Mouse (Mus musculus) hindbrain, embryonic 15.5 days (tissue): ENCODE data around the gene Mapk1ip1l. TPM values are rescaled to one million over a fixed set of nuclear protein-coding genes. Genes with fewer than 3 reads are reported as not detected.

ENCODE experiments used
- ATAC-seq: fragments of 200-750 bp; cut with Nextera tagmentation; 2 replicates; pipeline ENCODE4 v1.8.0; 2017; ENCODE audit warnings: low read depth, moderate number of reproducible peaks, moderate TSS enrichment; ENCODE audit not compliant: low FRiP score
- H3K27ac ChIP-seq: fragments of 300-500 bp; sonication (generic); replicated peaks from 2 replicates; pipeline ENCODE4 v1.5.1; 2015; ENCODE audit warnings: mild to moderate bottlenecking, inconsistent platforms
- H3K27me3 ChIP-seq: fragments of 300-500 bp; sonication (generic); 2 replicates; pipeline ENCODE4 v1.6.1; 2015; ENCODE audit warnings: control low read depth, inconsistent platforms
- H3K36me3 ChIP-seq: fragments of 300-500 bp; sonication (generic); 2 replicates; pipeline ENCODE4 v1.6.1; 2015; ENCODE audit warnings: control low read depth, inconsistent platforms
- H3K4me1 ChIP-seq: fragments of 300-500 bp; sonication (generic); replicated peaks from 2 replicates; pipeline ENCODE4 v1.6.1; 2015; ENCODE audit warnings: control low read depth, inconsistent platforms
- H3K4me2 ChIP-seq: fragments of 300-500 bp; sonication (generic); 2 replicates; pipeline ENCODE4 v1.6.1; 2015; ENCODE audit warnings: moderate library complexity, mild to moderate bottlenecking, inconsistent platforms
- H3K4me3 ChIP-seq: fragments of 300-500 bp; sonication (generic); 2 replicates; pipeline ENCODE4 v1.5.1; 2015; ENCODE audit warnings: mild to moderate bottlenecking, inconsistent platforms
- H3K9ac ChIP-seq: fragments of 300-500 bp; sonication (generic); 2 replicates; pipeline ENCODE4 v1.6.1; 2015; ENCODE audit warnings: inconsistent platforms
- H3K9me3 ChIP-seq: fragments of 300-500 bp; sonication (generic); 2 replicates; pipeline ENCODE4 v1.6.1; 2016; ENCODE audit warnings: control low read depth, inconsistent platforms
- WGBS: fragments of 180-500 bp; shearing (Covaris S2); methylation state at CpG from one replicate; pipeline ENCODE4 v1.1.7; 2015; 5-methylcytosine and 5-hydroxymethylcytosine counted together
- polyA plus RNA-seq: library from polyadenylated mRNA; unstranded; fragments of >200 nt; fragmentation: Nextera tagmentation; extraction: Ambion mirVana; gene quantifications from 2 replicates; pipeline ENCODE4 v1.2.1, GENCODE M21; 2015

The Mapk1ip1l gene
- polyA plus RNA-seq, result 43.2 and 47.6 TPM in 2 replicates

- under 1% methylated on average over 34 of the region's 34 CpGs for WGBS
- ATAC-seq, result peak; percentile 95
- no peaks in the 10 kb centered on the region for H3K27me3 ChIP-seq
- no peaks in the 10 kb centered on the region for H3K36me3 ChIP-seq
- peak within 1 kb of the TSS; percentile 86 for H3K4me3 ChIP-seq
- no peaks in the 10 kb centered on the region for H3K9me3 ChIP-seq
- peaks cover 27% of the 10 kb centered on the region for H3K4me1 ChIP-seq
- peak within 1 kb of the TSS; percentile 99 for H3K27ac ChIP-seq
- peak within 1 kb of the TSS; percentile 68 for H3K4me2 ChIP-seq
- peak within 1 kb of the TSS; percentile 96 for H3K9ac ChIP-seq
These were observed at the start of gene Mapk1ip1l for GRCm38 (mm10) chr14:47297785-47298407. Gene Mapk1ip1l (plus strand): TSS chr14:47298266.

- no peaks in the 10 kb centered on the region for H3K9me3 ChIP-seq
- 88% methylated on average over 6 of the region's 6 CpGs for WGBS
- H3K4me1 ChIP-seq, result no peaks in the 10 kb centered on the region
- H3K27me3 ChIP-seq, result no peaks in the 10 kb centered on the region
- no peak overlapping the region for H3K4me2 ChIP-seq
- peaks cover 37% of the 10 kb centered on the region for H3K36me3 ChIP-seq
- H3K9ac ChIP-seq, result no peak overlapping the region
- no peak overlapping the region for H3K4me3 ChIP-seq
- H3K27ac ChIP-seq, result no peak overlapping the region
- ATAC-seq, result no peak
These were observed 48.2 kb upstream of the Mapk1ip1l start for GRCm38 (mm10) chr14:47249839-47250238.

GRCm38 (mm10) chr14:47264866-47265265, 33.2 kb upstream of the Mapk1ip1l start:
- H3K9ac ChIP-seq, result no peak overlapping the region
- no peaks in the 10 kb centered on the region for H3K4me1 ChIP-seq
- no peak overlapping the region for H3K27ac ChIP-seq
- 96% methylated on average over 3 of the region's 3 CpGs for WGBS
- no peaks in the 10 kb centered on the region for H3K9me3 ChIP-seq
- H3K27me3 ChIP-seq, result no peaks in the 10 kb centered on the region
- H3K4me2 ChIP-seq, result no peak overlapping the region
- no peak for ATAC-seq
- peaks cover 48% of the 10 kb centered on the region for H3K36me3 ChIP-seq
- H3K4me3 ChIP-seq, result no peak overlapping the region

- H3K36me3 ChIP-seq, result peaks cover 44% of the 10 kb centered on the region
These were observed 32.2 kb upstream of the Mapk1ip1l start for GRCm38 (mm10) chr14:47265829-47266228.

GRCm38 (mm10) chr14:47269056-47269455, 29.0 kb upstream of the Mapk1ip1l start:
- Histone ChIP-seq H3K9ac (no peak overlapping the region), H3K4me1 (no peaks in the 10 kb centered on the region), H3K4me2 (no peak overlapping the region), H3K36me3 (peaks cover 45% of the 10 kb centered on the region), H3K27ac (no peak overlapping the region), H3K4me3 (no peak overlapping the region), H3K9me3 (no peaks in the 10 kb centered on the region), H3K27me3 (no peaks in the 10 kb centered on the region)
- no peak for ATAC-seq
- WGBS, result over 99% methylated on average over 4 of the region's 4 CpGs

More at GRCm38 (mm10) chr14:47265829-47266228, 32.2 kb upstream of the Mapk1ip1l start:
- no peak for ATAC-seq
- H3K4me3 ChIP-seq, result no peak overlapping the region
- WGBS, result 95% methylated on average over 8 of the region's 8 CpGs
- no peaks in the 10 kb centered on the region for H3K4me1 ChIP-seq
- no peak overlapping the region for H3K27ac ChIP-seq
- H3K4me2 ChIP-seq, result no peak overlapping the region
- H3K9ac ChIP-seq, result no peak overlapping the region
- H3K9me3 ChIP-seq, result no peaks in the 10 kb centered on the region
- no peaks in the 10 kb centered on the region for H3K27me3 ChIP-seq

- Histone ChIP-seq H3K4me2 (no peak overlapping the region), H3K36me3 (peaks cover 45% of the 10 kb centered on the region), H3K4me3 (no peak overlapping the region), H3K27me3 (no peaks in the 10 kb centered on the region), H3K27ac (no peak overlapping the region), H3K9ac (no peak overlapping the region), H3K9me3 (no peaks in the 10 kb centered on the region), H3K4me1 (peaks cover under 1% of the 10 kb centered on the region; the same call in 1 of the 2 replicates)
- 97% methylated on average over 2 of the region's 2 CpGs for WGBS
- ATAC-seq, result no peak
These were observed 28.4 kb upstream of the Mapk1ip1l start for GRCm38 (mm10) chr14:47269706-47270105.

GRCm38 (mm10) chr14:47273751-47274150, 24.3 kb upstream of the Mapk1ip1l start:
- no peaks in the 10 kb centered on the region for H3K27me3 ChIP-seq
- no peak for ATAC-seq
- H3K4me3 ChIP-seq, result no peak overlapping the region
- H3K4me1 ChIP-seq, result peaks cover 25% of the 10 kb centered on the region
- H3K36me3 ChIP-seq, result peaks cover 22% of the 10 kb centered on the region
- 84% methylated on average over 3 of the region's 3 CpGs for WGBS
- no peak overlapping the region for H3K27ac ChIP-seq
- no peaks in the 10 kb centered on the region for H3K9me3 ChIP-seq
- H3K4me2 ChIP-seq, result no peak overlapping the region
- no peak overlapping the region for H3K9ac ChIP-seq

GRCm38 (mm10) chr14:47275417-47275816, 22.6 kb upstream of the Mapk1ip1l start:
- H3K27me3 ChIP-seq, result no peaks in the 10 kb centered on the region
- peaks cover 11% of the 10 kb centered on the region for H3K36me3 ChIP-seq
- no peak overlapping the region for H3K9ac ChIP-seq
- no peak overlapping the region for H3K27ac ChIP-seq
- WGBS, result 29% methylated on average over 3 of the region's 3 CpGs
- H3K9me3 ChIP-seq, result no peaks in the 10 kb centered on the region
- ATAC-seq, result no peak; the same call in 1 of the 2 replicates
- peaks cover 25% of the 10 kb centered on the region for H3K4me1 ChIP-seq
- H3K4me2 ChIP-seq, result peak overlapping the region; percentile 76
- H3K4me3 ChIP-seq, result peak overlapping the region; percentile 71

GRCm38 (mm10) chr14:47276036-47276603, 21.9 kb upstream of the Mapk1ip1l start:
- Histone ChIP-seq H3K27me3 (no peaks in the 10 kb centered on the region), H3K4me3 (peak overlapping the region; percentile 71), H3K4me1 (peaks cover 25% of the 10 kb centered on the region), H3K9me3 (no peaks in the 10 kb centered on the region), H3K27ac (peak overlapping the region; percentile 93), H3K36me3 (peaks cover 10% of the 10 kb centered on the region; the same call in 1 of the 2 replicates), H3K4me2 (peak overlapping the region; percentile 76), H3K9ac (peak overlapping the region; percentile 63)
- ATAC-seq, result peak; percentile 28
- WGBS, result 1% methylated on average over 22 of the region's 22 CpGs

- Histone ChIP-seq H3K9ac (peak within 1 kb of the TSS; percentile 83), H3K27me3 (no peaks in the 10 kb centered on the region), H3K27ac (peak within 1 kb of the TSS; percentile 93), H3K9me3 (no peaks in the 10 kb centered on the region), H3K4me1 (peaks cover 25% of the 10 kb centered on the region), H3K4me2 (peak within 1 kb of the TSS; percentile 76), H3K36me3 (peaks cover 4% of the 10 kb centered on the region; the same call in 1 of the 2 replicates), H3K4me3 (peak within 1 kb of the TSS; percentile 71)
- ATAC-seq, result peak; percentile 97
- under 1% methylated on average over 70 of the region's 77 CpGs for WGBS
These were observed 21.3 kb upstream of the Mapk1ip1l start, which contains the start of the genes Wdhd1 and Socs4 for GRCm38 (mm10) chr14:47276637-47277393. Gene Wdhd1 (minus strand): TSS chr14:47276857. Gene Socs4 (plus strand): TSS chr14:47276931.

- Histone ChIP-seq H3K4me1 (peaks cover 25% of the 10 kb centered on the region), H3K4me2 (no peak overlapping the region), H3K27me3 (no peaks in the 10 kb centered on the region), H3K9me3 (no peaks in the 10 kb centered on the region), H3K36me3 (no peaks in the 10 kb centered on the region), H3K27ac (no peak overlapping the region), H3K4me3 (no peak overlapping the region), H3K9ac (no peak overlapping the region)
- ATAC-seq, result no peak
- WGBS, result 77% methylated on average over 2 of the region's 2 CpGs
These were observed 19.0 kb upstream of the Mapk1ip1l start for GRCm38 (mm10) chr14:47279058-47279457.

GRCm38 (mm10) chr14:47281535-47281934, 16.5 kb upstream of the Mapk1ip1l start:
- Histone ChIP-seq H3K36me3 (no peaks in the 10 kb centered on the region), H3K4me1 (peaks cover 12% of the 10 kb centered on the region), H3K4me3 (no peak overlapping the region), H3K4me2 (no peak overlapping the region), H3K9me3 (no peaks in the 10 kb centered on the region), H3K27ac (no peak overlapping the region), H3K9ac (no peak overlapping the region), H3K27me3 (no peaks in the 10 kb centered on the region)
- ATAC-seq, result no peak
- WGBS, result 96% methylated on average over 4 of the region's 4 CpGs
